Mouse (Mus musculus) midbrain, embryonic 10.5 days (tissue): ENCODE data around the gene Hhip. TPM values are rescaled to one million over a fixed set of nuclear protein-coding genes. Genes with fewer than 3 reads are reported as not detected.
A peak's percentile ranks its signal among the peaks of the same experiment; 100 is the strongest.

ENCODE experiments used
- DNase-seq: peaks from one replicate; pipeline ENCODE4 v3.0.0-alpha.2; 2017; ENCODE audit warnings: low spot score
- H3K27ac ChIP-seq: fragments of 300-500 bp; sonication (generic); replicated peaks from 2 replicates; pipeline ENCODE4 v1.5.1; 2016; ENCODE audit warnings: mild to moderate bottlenecking
- H3K27me3 ChIP-seq: fragments of 300-500 bp; sonication (generic); 2 replicates; pipeline ENCODE4 v1.6.1; 2016; ENCODE audit warnings: low read depth, mild to moderate bottlenecking; ENCODE audit not compliant: poor library complexity, severe bottlenecking
- H3K36me3 ChIP-seq: fragments of 300-500 bp; sonication (generic); 2 replicates; pipeline ENCODE4 v1.6.1; 2016; ENCODE audit warnings: mild to moderate bottlenecking, moderate library complexity
- H3K4me1 ChIP-seq: fragments of 300-500 bp; sonication (generic); 2 replicates; pipeline ENCODE4 v1.6.1; 2016
- H3K4me3 ChIP-seq: fragments of 300-500 bp; sonication (generic); 2 replicates; pipeline ENCODE4 v1.5.1; 2016; ENCODE audit warnings: mild to moderate bottlenecking, moderate library complexity
- H3K9me3 ChIP-seq: fragments of 300-500 bp; sonication (generic); replicated peaks from 2 replicates; pipeline ENCODE4 v1.6.1; 2016; ENCODE audit warnings: mild to moderate bottlenecking
- WGBS: fragments of 180-500 bp; shearing (Covaris S2); methylation state at CpG from one replicate; pipeline ENCODE4 v1.1.7; 2016; 5-methylcytosine and 5-hydroxymethylcytosine counted together
- polyA plus RNA-seq: library from polyadenylated mRNA; unstranded; fragments of >200 nt; fragmentation: Nextera tagmentation; extraction: Ambion mirVana; gene quantifications from 2 replicates; pipeline ENCODE4 v1.2.1, GENCODE M21; 2016

The Hhip gene
- polyA plus RNA-seq, 1 experiment from 2014 or later, result 4.1 TPM

- 74% methylated on average over 4 of the region's 4 CpGs for WGBS
- no peaks in the 10 kb centered on the region for H3K36me3 ChIP-seq
- peaks cover 4% of the 10 kb centered on the region; the same call in 1 of the 2 replicates for H3K4me1 ChIP-seq
- H3K9me3 ChIP-seq, result no peaks in the 10 kb centered on the region
- no peak overlapping the region for H3K27ac ChIP-seq
- no peaks in the 10 kb centered on the region for H3K27me3 ChIP-seq
- no peak for DNase-seq
- H3K4me3 ChIP-seq, result no peak overlapping the region
Measured at GRCm38 (mm10) chr8:79982144-79982543, 75.7 kb downstream of the Hhip start.

GRCm38 (mm10) chr8:79966159-79966558 lies 91.6 kb downstream of the Hhip start:
- no peak overlapping the region for H3K4me3 ChIP-seq
- no peaks in the 10 kb centered on the region for H3K9me3 ChIP-seq
- no peak overlapping the region for H3K27ac ChIP-seq
- DNase-seq, result no peak
- no peaks in the 10 kb centered on the region for H3K27me3 ChIP-seq
- H3K36me3 ChIP-seq, result no peaks in the 10 kb centered on the region
- 79% methylated on average over 6 of the region's 6 CpGs for WGBS
- H3K4me1 ChIP-seq, result no peaks in the 10 kb centered on the region

GRCm38 (mm10) chr8:79952857-79953256 lies 104.9 kb downstream of the Hhip start:
- Histone ChIP-seq H3K4me1 (no peaks in the 10 kb centered on the region), H3K4me3 (no peak overlapping the region), H3K27ac (no peak overlapping the region), H3K27me3 (no peaks in the 10 kb centered on the region), H3K9me3 (no peaks in the 10 kb centered on the region), H3K36me3 (no peaks in the 10 kb centered on the region)
- DNase-seq, result no peak
- WGBS, result 13% methylated on average over 3 of the region's 3 CpGs

- H3K9me3 ChIP-seq, result no peaks in the 10 kb centered on the region
- no peak overlapping the region for H3K27ac ChIP-seq
- no peaks in the 10 kb centered on the region for H3K36me3 ChIP-seq
- H3K4me3 ChIP-seq, result no peak overlapping the region
- no peak for DNase-seq
- WGBS, result 87% methylated on average over 3 of the region's 3 CpGs
- H3K27me3 ChIP-seq, result no peaks in the 10 kb centered on the region
- H3K4me1 ChIP-seq, result no peaks in the 10 kb centered on the region
Measured at GRCm38 (mm10) chr8:79950376-79950775, 107.4 kb downstream of the Hhip start.

GRCm38 (mm10) chr8:79945501-79946076 lies 112.2 kb downstream of the Hhip start:
- no peaks in the 10 kb centered on the region for H3K36me3 ChIP-seq
- DNase-seq, result no peak
- H3K4me3 ChIP-seq, result no peak overlapping the region
- H3K27ac ChIP-seq, result no peak overlapping the region
- no peaks in the 10 kb centered on the region for H3K9me3 ChIP-seq
- WGBS, result 88% methylated on average over 9 of the region's 9 CpGs
- H3K27me3 ChIP-seq, result no peaks in the 10 kb centered on the region
- H3K4me1 ChIP-seq, result no peaks in the 10 kb centered on the region

GRCm38 (mm10) chr8:79941070-79941469 lies 116.7 kb downstream of the Hhip start:
- H3K4me1 ChIP-seq, result peaks cover 12% of the 10 kb centered on the region; the same call in 1 of the 2 replicates
- no peak overlapping the region for H3K27ac ChIP-seq
- H3K27me3 ChIP-seq, result no peaks in the 10 kb centered on the region
- H3K9me3 ChIP-seq, result no peaks in the 10 kb centered on the region
- H3K36me3 ChIP-seq, result no peaks in the 10 kb centered on the region
- no peak for DNase-seq
- WGBS, result 98% methylated on average over 5 of the region's 5 CpGs
- no peak overlapping the region for H3K4me3 ChIP-seq

- no peak overlapping the region for H3K27ac ChIP-seq
- no peaks in the 10 kb centered on the region for H3K36me3 ChIP-seq
- no peak overlapping the region for H3K4me3 ChIP-seq
- 54% methylated on average over 9 of the region's 9 CpGs for WGBS
- H3K9me3 ChIP-seq, result no peaks in the 10 kb centered on the region
- H3K27me3 ChIP-seq, result no peaks in the 10 kb centered on the region
- DNase-seq, result no peak
- H3K4me1 ChIP-seq, result peaks cover 25% of the 10 kb centered on the region
Measured at GRCm38 (mm10) chr8:79936856-79937445, 120.9 kb downstream of the Hhip start.

GRCm38 (mm10) chr8:79935793-79936192 lies 122.0 kb downstream of the Hhip start:
- DNase-seq, result peak; percentile 15
- no peak overlapping the region for H3K4me3 ChIP-seq
- H3K27me3 ChIP-seq, result no peaks in the 10 kb centered on the region
- WGBS, result 52% methylated on average over 7 of the region's 7 CpGs
- no peaks in the 10 kb centered on the region for H3K9me3 ChIP-seq
- peaks cover 25% of the 10 kb centered on the region for H3K4me1 ChIP-seq
- no peak overlapping the region for H3K27ac ChIP-seq
- no peaks in the 10 kb centered on the region for H3K36me3 ChIP-seq

GRCm38 (mm10) chr8:79929202-79929601 lies 128.6 kb downstream of the Hhip start:
- WGBS, result 78% methylated on average over 4 of the region's 4 CpGs
- Histone ChIP-seq H3K9me3 (no peaks in the 10 kb centered on the region), H3K36me3 (no peaks in the 10 kb centered on the region), H3K27ac (no peak overlapping the region), H3K27me3 (no peaks in the 10 kb centered on the region), H3K4me3 (no peak overlapping the region), H3K4me1 (no peaks in the 10 kb centered on the region)
- no peak for DNase-seq

GRCm38 (mm10) chr8:79917211-79917610 lies 140.6 kb downstream of the Hhip start:
- 74% methylated on average over 7 of the region's 7 CpGs for WGBS

More at GRCm38 (mm10) chr8:79917211-79917610, 140.6 kb downstream of the Hhip start:
- DNase-seq, result no peak
- Histone ChIP-seq H3K9me3 (no peaks in the 10 kb centered on the region), H3K4me3 (no peak overlapping the region), H3K36me3 (no peaks in the 10 kb centered on the region), H3K27me3 (no peaks in the 10 kb centered on the region), H3K4me1 (no peaks in the 10 kb centered on the region), H3K27ac (no peak overlapping the region)
